Comparison of ENCODE assay signal across 8 mouse cellular contexts in the genomic region with DNA sequence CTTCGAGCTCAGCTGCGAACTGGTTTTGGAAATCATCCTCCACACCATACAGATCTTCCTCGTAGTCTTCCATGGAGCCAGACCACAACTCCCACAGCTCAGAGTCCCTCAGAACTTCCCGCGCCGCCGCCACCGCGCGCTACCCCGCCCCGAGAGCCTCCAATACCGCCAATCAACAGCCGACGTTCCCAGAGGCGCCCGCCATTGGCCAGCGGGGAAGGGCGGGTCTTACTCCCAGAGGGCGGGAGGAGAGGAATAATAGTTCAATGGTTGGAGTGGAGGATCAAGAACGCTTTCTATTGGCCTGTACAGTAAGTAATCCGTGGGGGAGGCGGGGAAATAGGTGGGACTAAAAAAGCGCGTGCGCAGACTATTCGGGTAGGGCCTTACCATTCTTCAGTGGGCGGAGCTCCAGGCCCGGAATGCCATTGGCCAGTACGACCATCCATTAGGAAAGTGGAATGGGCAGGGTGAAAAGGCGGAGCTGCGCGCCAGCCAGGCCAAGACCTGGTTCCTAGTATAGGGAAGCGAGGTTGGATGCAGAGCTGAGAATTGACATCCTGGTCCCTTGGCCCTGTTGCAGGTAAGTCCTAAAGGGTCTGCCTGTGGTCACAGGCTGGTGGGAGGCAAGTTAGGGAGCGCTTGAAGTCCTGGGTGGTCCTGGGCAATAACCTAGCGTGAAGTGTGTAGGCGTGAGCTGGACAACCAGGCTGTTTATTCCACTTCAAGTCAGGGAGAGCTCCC. TPM values are rescaled to one million over a fixed set of nuclear protein-coding genes. Genes with fewer than 3 reads are reported as not detected.
DNase-seq lines count a peak whose midpoint lies in the region; ATAC-seq and TF ChIP-seq lines count a peak whose summit lies in the region.

A gene (minus strand): TSS at position 155 of the 744 bp plus-strand sequence.
A gene (plus strand): TSS at position 406 of the 744 bp plus-strand sequence.

- H3K4me3 ChIP-seq in heart, embryonic 12.5 days: peak within 1 kb of the TSS; percentile 68
- peak within 1 kb of the TSS; percentile 51 for H3K4me3 ChIP-seq in kidney, postnatal 0 days (replicated peaks; ENCODE audit: low read depth, low read length)
- peak within 1 kb of the TSS; percentile 79 for H3K4me3 ChIP-seq in liver, embryonic 11.5 days (ENCODE audit: low read depth, low read length)
- H3K4me3 ChIP-seq in stomach, embryonic 14.5 days (ENCODE audit: low read depth, low read length): peak within 1 kb of the TSS; percentile 58

- DNase-seq in CD4-positive helper T cell, adult 2 months (ENCODE audit: low read depth, low spot score): peak; percentile 99
- peak; percentile 100 for DNase-seq in brain, embryonic 18.5 days (ENCODE audit: low read depth, low spot score)
- DNase-seq in kidney, postnatal 0 days (ENCODE audit: low spot score): peak; percentile 100
- DNase-seq in liver, embryonic 11.5 days (ENCODE audit: low spot score): peak; percentile 96
- peak; percentile 98 for DNase-seq in naive thymus-derived CD4-positive, alpha-beta T cell, adult 2 months (ENCODE audit: low read depth)

- no peaks in the 10 kb centered on the region for H3K9me3 ChIP-seq in heart, embryonic 12.5 days (replicated peaks)
- no peaks in the 10 kb centered on the region for H3K9me3 ChIP-seq in kidney, postnatal 0 days (replicated peaks; ENCODE audit: low read length)
- H3K9me3 ChIP-seq in liver, embryonic 11.5 days (ENCODE audit: control insufficient read depth, low read length): no peaks in the 10 kb centered on the region
- H3K9me3 ChIP-seq in stomach, embryonic 14.5 days (ENCODE audit: control insufficient read depth, low read depth, low read length): no peaks in the 10 kb centered on the region

- peak; percentile 92 for ATAC-seq in erythroid progenitor cell, adult 5-6 weeks (replicated peaks; ENCODE audit: low FRiP score, poor library complexity, severe bottlenecking)
- peak; percentile 98 for ATAC-seq in heart, embryonic 12.5 days (ENCODE audit: insufficient number of reproducible peaks, low FRiP score)
- ATAC-seq in kidney, postnatal 0 days (replicated peaks; ENCODE audit: low FRiP score, low read depth): peak; percentile 98
- ATAC-seq in liver, embryonic 11.5 days (replicated peaks; ENCODE audit: low FRiP score): peak; percentile 99
- ATAC-seq in stomach, embryonic 14.5 days (ENCODE audit: insufficient number of reproducible peaks, insufficient read depth, low FRiP score, low read depth): peak; percentile 98

- peaks cover 20% of the 10 kb centered on the region for H3K4me1 ChIP-seq in heart, embryonic 12.5 days (replicated peaks)
- peaks cover 17% of the 10 kb centered on the region for H3K4me1 ChIP-seq in kidney, postnatal 0 days (replicated peaks; ENCODE audit: insufficient read depth, low read length)
- H3K4me1 ChIP-seq in liver, embryonic 11.5 days (replicated peaks; ENCODE audit: control insufficient read depth, insufficient read depth, low read length): peaks cover 14% of the 10 kb centered on the region
- peaks cover 11% of the 10 kb centered on the region for H3K4me1 ChIP-seq in stomach, embryonic 14.5 days (ENCODE audit: control insufficient read depth, insufficient read depth, low read length)

- peaks cover 55% of the 10 kb centered on the region for H3K36me3 ChIP-seq in heart, embryonic 12.5 days
- 0 out of 2 replicates have a peak, but pooled peaks cover 3% of the 10 kb centered on the region for H3K36me3 ChIP-seq in kidney, postnatal 0 days (ENCODE audit: insufficient read depth, low read length)
- peaks cover 18% of the 10 kb centered on the region; the same call in 1 of the 2 replicates for H3K36me3 ChIP-seq in liver, embryonic 11.5 days (ENCODE audit: control insufficient read depth, insufficient read depth, low read length)
- H3K36me3 ChIP-seq in stomach, embryonic 14.5 days (ENCODE audit: control insufficient read depth, insufficient read depth, low read length): peaks cover 1% of the 10 kb centered on the region

- under 1% methylated on average over 37 of the region's 37 CpGs for WGBS in heart, embryonic 12.5 days
- WGBS in kidney, postnatal 0 days: under 1% methylated on average over 37 of the region's 37 CpGs
- WGBS in liver, embryonic 11.5 days: 1% methylated on average over 37 of the region's 37 CpGs
- under 1% methylated on average over 37 of the region's 37 CpGs for WGBS in stomach, embryonic 14.5 days

- H3K4me2 ChIP-seq in heart, embryonic 12.5 days: peak within 1 kb of the TSS; percentile 98
- peak within 1 kb of the TSS; percentile 91 for H3K4me2 ChIP-seq in kidney, postnatal 0 days (ENCODE audit: low read length)
- peak within 1 kb of the TSS; percentile 85 for H3K4me2 ChIP-seq in liver, embryonic 11.5 days
- H3K4me2 ChIP-seq in stomach, embryonic 14.5 days (replicated peaks; ENCODE audit: low read depth, low read length): peak within 1 kb of the TSS; percentile 82

- no peaks in the 10 kb centered on the region for H3K27me3 ChIP-seq in heart, embryonic 12.5 days (replicated peaks)
- no peaks in the 10 kb centered on the region for H3K27me3 ChIP-seq in kidney, postnatal 0 days (ENCODE audit: insufficient read depth, low read length)
- H3K27me3 ChIP-seq in liver, embryonic 11.5 days (replicated peaks; ENCODE audit: control insufficient read depth, insufficient read depth, low read length): no peaks in the 10 kb centered on the region
- no peaks in the 10 kb centered on the region for H3K27me3 ChIP-seq in stomach, embryonic 14.5 days (ENCODE audit: control insufficient read depth, insufficient read depth, low read length)

- H3K27ac ChIP-seq in heart, embryonic 12.5 days (ENCODE audit: poor library complexity, severe bottlenecking): no peak within 1 kb of the TSS
- peak within 1 kb of the TSS; percentile 57 for H3K27ac ChIP-seq in kidney, postnatal 0 days
- H3K27ac ChIP-seq in liver, embryonic 11.5 days (ENCODE audit: low read depth, low read length): no peak within 1 kb of the TSS
- no peak within 1 kb of the TSS for H3K27ac ChIP-seq in stomach, embryonic 14.5 days (ENCODE audit: low read length)

- peak within 1 kb of the TSS; percentile 86 for H3K9ac ChIP-seq in heart, embryonic 12.5 days
- peak within 1 kb of the TSS; percentile 83 for H3K9ac ChIP-seq in kidney, postnatal 0 days (ENCODE audit: low read depth, low read length)
- peak within 1 kb of the TSS; percentile 84 for H3K9ac ChIP-seq in liver, embryonic 11.5 days (ENCODE audit: low read depth, low read length)
- H3K9ac ChIP-seq in stomach, embryonic 14.5 days (replicated peaks; ENCODE audit: low read depth, low read length): peak within 1 kb of the TSS; percentile 77

- no peak for TF ChIP-seq CTCF in kidney, postnatal 0 days (IDR thresholded peaks at IDR 0.05; ENCODE audit: low read depth)

RNA-seq across cellular contexts. Expression of the first gene that starts in this region (rescaled TPM):
- total RNA-seq in erythroid progenitor cell, adult 5-6 weeks (2015; ENCODE audit: low replicate concordance): 15.5 and 33.2 TPM in 2 replicates
- 56.2 and 62.6 TPM in 2 replicates for total RNA-seq in erythroid progenitor cell, adult 5-6 weeks (2017; ENCODE audit: low replicate concordance)
- polyA plus RNA-seq in heart, embryonic 12.5 days (2016; fragmentation: Nextera tagmentation; extraction: Ambion mirVana): 22.4 and 23.0 TPM in 2 replicates
- 10.3 and 13.8 TPM in 2 replicates for polyA plus RNA-seq in kidney, postnatal 0 days (2015; fragmentation: Nextera tagmentation; extraction: Ambion mirVana)
- 32.0 and 35.6 TPM in 2 replicates for polyA plus RNA-seq in liver, embryonic 11.5 days (2014; fragmentation: Nextera tagmentation; extraction: Ambion mirVana)
- 17.3 and 18.6 TPM in 2 replicates for polyA plus RNA-seq in stomach, embryonic 14.5 days (2014; fragmentation: Nextera tagmentation; extraction: Ambion mirVana)

RNA-seq across cellular contexts. Expression of the second gene that starts in this region (rescaled TPM):
- 1.1 and 2.1 TPM in 2 replicates for total RNA-seq in erythroid progenitor cell, adult 5-6 weeks (2015; ENCODE audit: low replicate concordance)
- total RNA-seq in erythroid progenitor cell, adult 5-6 weeks (2017; ENCODE audit: low replicate concordance): 0.26 and 3.7 TPM in 2 replicates
- polyA plus RNA-seq in heart, embryonic 12.5 days (2016; fragmentation: Nextera tagmentation; extraction: Ambion mirVana): 11.3 and 12.5 TPM in 2 replicates
- polyA plus RNA-seq in kidney, postnatal 0 days (2015; fragmentation: Nextera tagmentation; extraction: Ambion mirVana): 14.9 and 16.5 TPM in 2 replicates
- 16.6 and 17.5 TPM in 2 replicates for polyA plus RNA-seq in liver, embryonic 11.5 days (2014; fragmentation: Nextera tagmentation; extraction: Ambion mirVana)
- polyA plus RNA-seq in stomach, embryonic 14.5 days (2014; fragmentation: Nextera tagmentation; extraction: Ambion mirVana): 22.1 and 25.0 TPM in 2 replicates
